Mouse (Mus musculus) forebrain, embryonic 10.5 days (tissue): ENCODE measurements around the gene Kat5. TPM values are rescaled to one million over a fixed set of nuclear protein-coding genes. Genes with fewer than 3 reads are reported as not detected.
A peak's percentile ranks its signal among the peaks of the same experiment; 100 is the strongest.

Experiments used
- DNase-seq: peaks from one replicate; pipeline ENCODE4 v3.0.0-alpha.2; 2017; ENCODE audit warnings: low spot score; ENCODE audit errors: extremely low spot score
- H3K27ac ChIP-seq: fragments of 300-500 bp; sonication (generic); 2 replicates; pipeline ENCODE4 v1.5.1; 2016; ENCODE audit warnings: mild to moderate bottlenecking
- H3K27me3 ChIP-seq: fragments of 300-500 bp; sonication (generic); 2 replicates; pipeline ENCODE4 v1.6.1; 2016; ENCODE audit warnings: mild to moderate bottlenecking; ENCODE audit not compliant: poor library complexity, severe bottlenecking
- H3K36me3 ChIP-seq: fragments of 300-500 bp; sonication (generic); replicated peaks from 2 replicates; pipeline ENCODE4 v1.6.1; 2016; ENCODE audit warnings: mild to moderate bottlenecking, moderate library complexity
- H3K4me1 ChIP-seq: fragments of 300-500 bp; sonication (generic); 2 replicates; pipeline ENCODE4 v1.6.1; 2016
- H3K4me3 ChIP-seq: fragments of 300-500 bp; sonication (generic); 2 replicates; pipeline ENCODE4 v1.5.1; 2016; ENCODE audit warnings: mild to moderate bottlenecking, moderate library complexity
- H3K9me3 ChIP-seq: fragments of 300-500 bp; sonication (generic); 2 replicates; pipeline ENCODE4 v1.6.1; 2016; ENCODE audit warnings: mild to moderate bottlenecking, moderate library complexity
- WGBS: fragments of 180-500 bp; shearing (Covaris S2); methylation state at CpG from one replicate; pipeline ENCODE4 v1.1.7; 2016; 5-methylcytosine and 5-hydroxymethylcytosine counted together
- polyA plus RNA-seq: library from polyadenylated mRNA; unstranded; fragments of >200 nt; fragmentation: Nextera tagmentation; extraction: Ambion mirVana; gene quantifications from 2 replicates; pipeline ENCODE4 v1.2.1, GENCODE M21; 2016

Gene Kat5
- polyA plus RNA-seq, 1 experiment from 2014 or later: 67.9 TPM

DNA sequence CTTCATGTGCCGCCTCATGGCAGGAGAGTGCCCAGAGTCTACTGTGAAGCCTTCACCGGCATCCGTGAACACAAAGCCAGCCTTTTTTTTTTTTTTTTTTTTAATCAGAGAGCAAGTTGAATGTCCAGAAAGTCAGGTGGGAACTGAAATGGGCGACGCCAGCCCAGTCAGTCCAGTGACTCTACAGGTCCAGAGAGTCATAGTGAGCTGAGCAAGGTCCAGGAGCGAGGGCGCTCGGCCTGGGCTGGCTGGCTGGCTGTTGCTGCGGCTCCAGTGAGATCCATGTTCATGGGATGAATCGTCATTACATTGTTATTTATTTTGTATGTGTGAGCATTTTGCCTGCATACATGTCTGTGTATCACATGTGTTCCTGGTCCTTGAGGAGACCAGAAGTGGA lies 47.3 kb downstream of the Kat5 start:
- DNase-seq: no peak
- Histone ChIP-seq H3K36me3 (no peaks in the 10 kb centered on the region), H3K27ac (no peak overlapping the region), H3K4me1 (peaks cover 42% of the 10 kb centered on the region), H3K9me3 (no peaks in the 10 kb centered on the region), H3K27me3 (peaks cover 95% of the 10 kb centered on the region), H3K4me3 (no peak overlapping the region)
- WGBS: 93% methylated on average over 10 of the region's 10 CpGs

DNA sequence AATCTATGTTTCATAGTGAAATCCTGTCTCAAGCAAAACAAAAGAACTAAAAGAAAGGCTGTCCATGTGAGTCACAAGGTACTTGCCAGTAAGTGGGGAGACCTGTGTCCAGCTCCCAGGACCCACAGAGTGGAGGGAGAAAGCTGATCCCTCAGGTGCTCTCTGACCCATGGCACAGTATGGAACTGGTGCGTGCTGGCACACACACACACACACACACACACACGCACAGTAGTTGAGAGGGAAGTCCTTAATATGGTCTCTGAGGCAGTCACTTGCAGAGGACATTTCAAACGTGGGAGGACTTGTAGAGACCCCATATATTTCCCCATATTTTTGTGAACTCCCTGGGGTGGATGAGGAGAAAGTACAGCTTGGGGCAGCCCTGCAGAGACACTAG lies 48.2 kb downstream of the Kat5 start:
- WGBS: 58% methylated on average over 3 of the region's 3 CpGs
- Histone ChIP-seq H3K4me1 (peaks cover 33% of the 10 kb centered on the region), H3K27me3 (peaks cover 100% of the 10 kb centered on the region), H3K4me3 (no peak overlapping the region), H3K9me3 (no peaks in the 10 kb centered on the region), H3K27ac (no peak overlapping the region), H3K36me3 (no peaks in the 10 kb centered on the region)
- DNase-seq: no peak

DNA sequence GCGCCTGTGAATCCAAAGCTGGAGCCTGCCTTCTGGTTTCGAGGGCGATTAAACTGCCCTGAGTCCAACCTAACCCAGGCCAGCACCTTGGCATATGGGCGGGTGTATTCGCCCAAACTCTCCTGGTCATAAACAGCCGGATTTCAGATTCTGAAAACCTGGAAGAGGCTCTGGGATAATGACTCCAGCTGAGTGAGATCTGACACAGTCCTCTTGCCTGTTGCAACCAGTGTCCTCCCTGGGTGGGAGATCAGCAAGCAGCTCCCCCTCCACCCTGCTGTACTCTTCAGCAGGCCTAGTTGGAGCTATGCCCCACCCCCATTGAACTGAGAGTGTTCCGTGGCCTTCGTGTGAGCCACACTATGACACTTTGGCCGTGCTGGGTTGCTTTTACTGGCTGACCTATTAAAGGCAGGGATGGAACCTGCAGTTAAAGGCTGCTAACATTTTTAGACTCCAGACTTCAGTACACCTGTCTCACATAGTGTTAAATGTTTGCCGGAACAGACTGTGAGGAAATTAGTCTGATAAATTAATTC lies 48.7 kb downstream of the Kat5 start:
- 15% methylated on average over 10 of the region's 10 CpGs for WGBS
- DNase-seq: no peak
- H3K9me3 ChIP-seq: no peaks in the 10 kb centered on the region
- peaks cover 27% of the 10 kb centered on the region for H3K4me1 ChIP-seq
- H3K27me3 ChIP-seq: peaks cover 100% of the 10 kb centered on the region
- H3K4me3 ChIP-seq: peak overlapping the region; percentile 47
- H3K27ac ChIP-seq: 0 out of 2 replicates have a peak overlapping the region, but pooled peaks have one; percentile 3
- no peaks in the 10 kb centered on the region for H3K36me3 ChIP-seq

DNA sequence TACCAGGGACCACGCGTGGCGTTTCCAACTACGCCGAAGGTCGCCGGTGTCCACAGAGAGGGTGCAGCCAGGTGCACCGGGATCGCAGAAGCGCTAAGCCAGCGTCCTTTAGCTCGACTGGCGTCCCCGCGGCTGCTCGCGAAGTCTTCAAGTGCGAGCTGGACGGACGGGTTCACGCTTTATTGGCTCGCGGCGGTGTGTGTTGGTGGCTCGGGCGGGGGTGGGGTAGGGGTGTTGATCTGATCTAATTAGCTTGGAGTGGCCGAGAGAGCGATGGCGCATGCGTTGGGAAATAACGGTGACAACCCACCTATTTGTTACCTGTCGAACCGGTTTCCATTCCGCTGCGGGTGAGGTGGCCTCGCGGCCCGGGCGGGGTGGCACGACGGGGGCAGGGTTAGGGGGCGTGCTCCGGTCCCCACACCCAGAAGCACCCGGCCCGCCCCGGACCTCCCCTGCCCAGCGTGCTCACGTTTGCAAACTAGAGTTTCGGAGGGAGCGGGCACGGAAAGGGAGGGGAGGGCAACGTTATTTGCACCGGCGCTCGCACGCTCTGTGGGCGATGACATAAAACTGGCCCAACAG lies 49.5 kb downstream of the Kat5 start, which contains the start of gene Ovol1:
Gene Ovol1, minus strand, starts transcription at position 190 of the 585 bp plus-strand sequence.
- Histone ChIP-seq H3K9me3 (no peaks in the 10 kb centered on the region), H3K27ac (0 out of 2 replicates have a peak within 1 kb of the TSS, but pooled peaks have one; percentile 3), H3K36me3 (no peaks in the 10 kb centered on the region), H3K4me3 (peak within 1 kb of the TSS; percentile 47), H3K27me3 (peaks cover 100% of the 10 kb centered on the region), H3K4me1 (peaks cover 25% of the 10 kb centered on the region)
- no peak for DNase-seq
- WGBS: under 1% methylated on average over 57 of the region's 57 CpGs

DNA sequence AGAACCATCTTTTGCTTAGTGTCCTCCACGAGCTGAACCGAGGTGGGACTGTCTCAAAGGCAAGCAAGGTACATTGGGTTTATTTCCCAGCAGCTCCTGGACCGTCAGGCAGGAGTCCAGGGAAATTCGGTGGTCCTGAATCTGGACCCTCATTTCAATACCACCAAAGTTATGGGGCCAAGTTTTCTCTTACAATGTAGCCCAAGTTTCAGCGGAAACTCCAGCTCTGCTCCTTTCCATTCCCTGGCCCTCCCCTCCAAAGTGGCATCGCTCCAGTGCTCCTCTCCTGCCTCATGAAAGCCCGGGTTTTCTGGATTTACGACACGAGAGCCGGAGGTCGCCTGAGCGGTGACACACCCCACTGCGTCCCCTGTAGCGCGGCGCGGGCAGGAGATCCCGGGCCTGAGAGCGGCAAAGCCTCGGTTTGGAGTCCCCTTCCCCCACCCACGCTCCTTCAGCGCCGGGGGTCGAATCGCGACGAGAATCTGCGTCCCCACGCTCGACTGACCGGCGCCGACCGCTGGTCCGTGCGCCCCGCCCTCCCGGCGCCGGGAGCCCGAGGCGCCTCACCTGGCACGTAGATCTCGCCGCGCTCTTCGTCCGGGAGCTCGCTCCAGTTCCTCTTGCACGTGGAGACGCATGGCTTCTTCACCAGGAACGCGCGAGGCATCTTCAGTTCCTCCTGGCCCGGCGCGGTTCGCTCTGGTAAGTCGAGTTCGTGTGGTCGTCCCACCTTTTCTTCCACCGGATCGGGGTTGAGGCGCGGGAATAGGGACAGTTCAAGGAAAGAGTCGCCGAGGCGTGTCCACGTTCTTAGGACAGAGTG lies 50.2 kb downstream of the Kat5 start:
- H3K27ac ChIP-seq: no peak overlapping the region
- peak overlapping the region; percentile 47 for H3K4me3 ChIP-seq
- no peaks in the 10 kb centered on the region for H3K9me3 ChIP-seq
- H3K4me1 ChIP-seq: peaks cover 25% of the 10 kb centered on the region
- 1% methylated on average over 69 of the region's 69 CpGs for WGBS
- no peaks in the 10 kb centered on the region for H3K36me3 ChIP-seq
- H3K27me3 ChIP-seq: peaks cover 100% of the 10 kb centered on the region
- no peak for DNase-seq

DNA sequence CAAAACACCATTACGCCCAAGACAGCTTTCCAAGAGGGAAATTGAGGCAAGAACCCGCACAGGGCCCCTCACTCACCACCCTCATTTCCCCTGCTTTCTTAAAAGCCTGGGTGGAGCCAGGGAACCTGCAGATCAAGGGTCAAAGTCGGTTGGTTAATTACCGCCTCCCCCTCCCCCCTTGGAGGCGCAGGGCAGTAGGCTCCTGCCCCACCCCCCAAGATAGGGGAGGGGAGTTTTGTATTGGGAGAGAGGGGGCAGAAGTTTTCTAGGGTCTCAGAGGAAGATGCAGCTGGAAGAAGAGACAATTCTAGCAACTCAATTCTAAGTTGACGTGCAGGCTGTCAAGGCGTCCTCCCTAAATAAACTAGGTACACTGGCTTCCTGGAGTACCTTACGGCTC lies 50.8 kb downstream of the Kat5 start:
- WGBS: 19% methylated on average over 8 of the region's 8 CpGs
- Histone ChIP-seq H3K27ac (no peak overlapping the region), H3K4me3 (peak overlapping the region; percentile 47; the same call in 1 of the 2 replicates), H3K9me3 (no peaks in the 10 kb centered on the region), H3K4me1 (peaks cover 25% of the 10 kb centered on the region), H3K27me3 (peaks cover 100% of the 10 kb centered on the region), H3K36me3 (no peaks in the 10 kb centered on the region)
- no peak for DNase-seq

DNA sequence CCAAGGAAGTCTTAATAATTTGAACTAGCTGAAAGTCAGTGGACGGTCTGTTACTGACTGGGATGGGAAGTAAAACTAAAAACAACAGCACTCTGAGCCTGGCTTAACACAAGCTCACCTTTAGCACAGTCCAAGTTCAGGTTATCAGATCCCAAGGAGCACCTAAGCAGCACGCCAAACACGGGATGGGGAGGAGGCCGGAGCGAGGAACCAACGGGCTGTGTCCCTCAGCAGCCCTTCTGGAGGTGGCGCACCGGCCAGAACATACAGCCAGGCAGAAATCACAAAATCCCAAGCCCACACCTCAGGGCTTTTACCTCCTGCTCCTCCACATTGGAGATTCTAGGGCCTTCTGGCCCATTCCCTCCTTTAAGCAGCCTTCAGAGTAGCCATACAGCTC lies 51.3 kb downstream of the Kat5 start:
- Histone ChIP-seq H3K4me3 (no peak overlapping the region), H3K9me3 (no peaks in the 10 kb centered on the region), H3K36me3 (no peaks in the 10 kb centered on the region), H3K4me1 (peaks cover 25% of the 10 kb centered on the region), H3K27me3 (peaks cover 100% of the 10 kb centered on the region), H3K27ac (no peak overlapping the region)
- no peak for DNase-seq
- 56% methylated on average over 8 of the region's 8 CpGs for WGBS

DNA sequence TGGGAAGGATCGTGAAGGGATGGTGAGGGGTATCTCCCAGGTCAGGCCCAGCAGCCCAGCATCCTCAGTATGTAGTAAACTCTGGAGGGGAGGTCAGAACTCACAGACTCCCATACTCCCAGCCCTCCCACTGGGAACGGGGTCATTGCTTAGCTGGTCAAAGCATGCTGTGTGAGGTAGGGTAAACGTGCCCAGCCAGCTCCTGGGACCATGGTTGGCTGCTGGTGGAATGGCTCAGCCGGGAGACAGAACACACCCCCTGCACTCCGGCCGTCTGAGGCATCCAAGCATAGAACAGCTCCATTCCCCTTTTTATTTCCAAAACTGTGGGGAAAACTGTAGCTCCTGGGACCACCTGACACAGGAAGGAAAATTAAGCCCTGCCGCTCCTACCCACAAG lies 51.9 kb downstream of the Kat5 start:
- peaks cover 25% of the 10 kb centered on the region for H3K4me1 ChIP-seq
- H3K27me3 ChIP-seq: peaks cover 100% of the 10 kb centered on the region
- H3K36me3 ChIP-seq: no peaks in the 10 kb centered on the region
- H3K4me3 ChIP-seq: no peak overlapping the region
- WGBS: 51% methylated on average over 7 of the region's 7 CpGs
- H3K27ac ChIP-seq: no peak overlapping the region
- H3K9me3 ChIP-seq: no peaks in the 10 kb centered on the region
- DNase-seq: no peak

DNA sequence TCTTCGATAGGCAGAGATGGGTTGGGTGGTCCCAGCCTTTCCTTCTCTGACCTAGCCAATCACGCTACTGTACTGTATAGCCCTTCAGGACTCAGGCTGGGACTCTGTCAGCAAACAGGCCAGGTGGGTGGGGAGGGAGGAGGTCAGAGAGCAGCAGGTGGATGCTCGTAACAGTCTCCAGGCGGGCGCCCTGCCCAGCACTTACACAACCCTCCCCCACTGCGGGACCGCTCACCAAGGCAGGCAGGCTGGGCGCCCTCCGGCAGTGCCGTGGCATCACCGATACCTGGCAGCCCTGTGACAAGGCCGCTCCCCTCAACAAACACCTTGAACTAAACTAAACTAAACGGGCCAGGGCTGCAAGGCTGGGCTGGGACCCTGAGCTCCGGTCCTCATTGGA lies 55.8 kb downstream of the Kat5 start:
- WGBS: 77% methylated on average over 14 of the region's 14 CpGs
- Histone ChIP-seq H3K4me1 (peaks cover 6% of the 10 kb centered on the region), H3K27ac (no peak overlapping the region), H3K27me3 (peaks cover 68% of the 10 kb centered on the region), H3K9me3 (no peaks in the 10 kb centered on the region), H3K4me3 (no peak overlapping the region), H3K36me3 (no peaks in the 10 kb centered on the region)
- no peak for DNase-seq

DNA sequence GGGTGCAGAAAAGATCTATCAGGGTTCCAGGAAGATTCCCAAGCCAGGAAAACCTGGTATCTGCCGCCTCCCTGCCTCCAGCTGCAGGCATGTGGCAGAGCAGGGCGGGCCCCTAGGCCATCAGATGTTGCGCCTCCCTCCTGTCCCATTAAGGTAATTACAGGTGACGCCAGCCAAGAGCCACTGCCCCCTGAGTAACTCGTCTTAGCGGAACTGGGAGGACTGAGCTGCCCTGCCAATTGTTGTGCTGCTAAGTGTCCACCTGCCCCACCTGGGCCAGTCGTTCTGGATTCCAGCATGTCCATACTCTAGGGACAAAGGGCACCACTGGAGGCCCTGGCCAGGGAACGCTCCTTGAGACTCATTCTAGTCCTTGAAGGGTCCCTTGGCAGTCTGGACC lies 56.2 kb downstream of the Kat5 start:
- Histone ChIP-seq H3K36me3 (no peaks in the 10 kb centered on the region), H3K4me3 (no peak overlapping the region), H3K9me3 (no peaks in the 10 kb centered on the region), H3K27me3 (peaks cover 64% of the 10 kb centered on the region), H3K27ac (no peak overlapping the region), H3K4me1 (peaks cover 2% of the 10 kb centered on the region)
- DNase-seq: no peak
- 54% methylated on average over 8 of the region's 8 CpGs for WGBS

Other genes starting within 250 kb of the Kat5 start
- 90.6 and 95.3 TPM in 2 replicates for gene Eif1ad, start 243.5 kb downstream of the Kat5 start, polyA plus RNA-seq
- gene Banf1, start 243.1 kb downstream of the Kat5 start, polyA plus RNA-seq: 614 and 621 TPM in 2 replicates
- 96.6 and 97.6 TPM in 2 replicates for gene Sart1, start 221.5 kb downstream of the Kat5 start, polyA plus RNA-seq
- gene Tsga10ip, start 207.7 kb downstream of the Kat5 start, polyA plus RNA-seq: not detected in 2 replicates
- 198 and 208 TPM in 2 replicates for gene Drap1, start 185.3 kb downstream of the Kat5 start, polyA plus RNA-seq
- gene AI837181, start 185.1 kb downstream of the Kat5 start, polyA plus RNA-seq: 42.2 and 42.3 TPM in 2 replicates
- not detected in 2 replicates for gene Fosl1, start 162.7 kb downstream of the Kat5 start, polyA plus RNA-seq
- 5.5 and 6.7 TPM in 2 replicates for gene Ccdc85b, start 152.3 kb downstream of the Kat5 start, polyA plus RNA-seq
- gene Fibp, start 149.6 kb downstream of the Kat5 start, polyA plus RNA-seq: 93.1 TPM in 2 replicates
- 1.1 and 1.4 TPM in 2 replicates for gene Ctsw, start 141.7 kb downstream of the Kat5 start, polyA plus RNA-seq
- 46.9 and 50.9 TPM in 2 replicates for gene Efemp2, start 136.3 kb downstream of the Kat5 start, polyA plus RNA-seq
- 40.9 and 42.9 TPM in 2 replicates for gene Mus81, start 121.8 kb downstream of the Kat5 start, polyA plus RNA-seq
- 2,991 and 3,010 TPM in 2 replicates for gene Cfl1, start 119.8 kb downstream of the Kat5 start, polyA plus RNA-seq
- not detected in 2 replicates for gene 1700020D05Rik, start 106.5 kb downstream of the Kat5 start, polyA plus RNA-seq
- 7.0 and 7.9 TPM in 2 replicates for gene Snx32, start 99.7 kb downstream of the Kat5 start, polyA plus RNA-seq
- 0.37 and 0.52 TPM in 2 replicates for gene Ovol1, start 49.6 kb downstream of the Kat5 start, polyA plus RNA-seq
- 2.0 TPM in 2 replicates for gene Ap5b1, start 42.2 kb downstream of the Kat5 start, polyA plus RNA-seq
- gene Rnaseh2c, start 8.4 kb downstream of the Kat5 start, polyA plus RNA-seq: 187 and 200 TPM in 2 replicates
- gene Rela, start 27.2 kb upstream of the Kat5 start, polyA plus RNA-seq: 30.3 and 31.2 TPM in 2 replicates
- gene Sipa1, start 53.5 kb upstream of the Kat5 start, polyA plus RNA-seq: 20.9 and 21.1 TPM in 2 replicates
- 26.3 and 30.1 TPM in 2 replicates for gene Map3k11, start 78.5 kb upstream of the Kat5 start, polyA plus RNA-seq
- 26.8 and 27.1 TPM in 2 replicates for gene Pcnx3, start 78.7 kb upstream of the Kat5 start, polyA plus RNA-seq
- gene Kcnk7, start 94.1 kb upstream of the Kat5 start, polyA plus RNA-seq: 0.19 TPM in 1 of 2 replicates, not detected in the other
- gene Ehbp1l1, start 116.1 kb upstream of the Kat5 start, polyA plus RNA-seq: 6.6 and 8.4 TPM in 2 replicates
- gene Fam89b, start 119.4 kb upstream of the Kat5 start, polyA plus RNA-seq: 120 and 127 TPM in 2 replicates
- 2.6 and 4.9 TPM in 2 replicates for gene Ltbp3, start 130.7 kb upstream of the Kat5 start, polyA plus RNA-seq
- gene Scyl1, start 161.2 kb upstream of the Kat5 start, polyA plus RNA-seq: 63.4 and 64.6 TPM in 2 replicates